Mouse (Mus musculus) erythroblast, embryonic 14.5 days (primary cell): ENCODE data around the gene Tmem273.

Experiments
- GATA1 ChIP-seq: IDR thresholded peaks from 2 replicates; pipeline ENCODE4 v1.6.1; 2012; ENCODE audit warnings: low read length, inconsistent platforms, mixed read lengths
- TAL1 ChIP-seq: IDR thresholded peaks from 3 replicates; pipeline ENCODE4 v1.6.1; 2012; ENCODE audit warnings: low read length, inconsistent platforms, mixed read lengths

GRCm38 (mm10) chr14:32810111-32810510, 24.3 kb downstream of the Tmem273 start:
- no peak for TF ChIP-seq TAL1
- no peak for TF ChIP-seq GATA1
